Mouse (Mus musculus) bone marrow, adult 2 months (tissue): ENCODE results near the gene Trir. TPM values are rescaled to one million over a fixed set of nuclear protein-coding genes. Genes with fewer than 3 reads are reported as not detected.
A peak's percentile ranks its signal among the peaks of the same experiment; 100 is the strongest.

Experiments used
- H3K27ac ChIP-seq: fragments of 200-500 bp; 2 replicates; pipeline ENCODE4 v1.5.1; 2012; ENCODE audit warnings: low read depth, mild to moderate bottlenecking, control low read depth, inconsistent platforms, low read length; ENCODE audit not compliant: control insufficient read depth, poor library complexity, insufficient read depth
- H3K4me1 ChIP-seq: fragments of 200-500 bp; 2 replicates; pipeline ENCODE4 v1.6.1; 2011; ENCODE audit warnings: low read length; ENCODE audit not compliant: control insufficient read depth, insufficient read depth
- H3K4me3 ChIP-seq: fragments of 200-500 bp; replicated peaks from 2 replicates; pipeline ENCODE3; 2011; ENCODE audit warnings: mild to moderate bottlenecking, low read depth, low read length, control low read depth; ENCODE audit not compliant: control insufficient read depth
- CTCF ChIP-seq: fragments of 200-500 bp; IDR thresholded peaks from 2 replicates; pipeline ENCODE4 v1.5.1; 2011; ENCODE audit warnings: low read length, control low read depth; ENCODE audit not compliant: control insufficient read depth, insufficient read depth
- POLR2A ChIP-seq: fragments of 200-500 bp; IDR thresholded peaks from 2 replicates; pipeline ENCODE4 v1.6.1; 2011; ENCODE audit warnings: low read depth, mild to moderate bottlenecking, control low read depth, low read length, borderline replicate concordance; ENCODE audit not compliant: control insufficient read depth
- WGBS: fragments of 180-500 bp; shearing (Covaris S2); methylation state at CpG from one replicate; pipeline ENCODE4 v1.1.7; 2018; 5-methylcytosine and 5-hydroxymethylcytosine counted together
- polyA plus RNA-seq: library from polyadenylated mRNA; stranded (reverse); fragments of >200 nt; gene quantifications from 2 replicates; pipeline ENCODE4 v1.2.4, GENCODE M21; 2011; ENCODE audit warnings: low replicate concordance; ENCODE audit not compliant: missing spikeins, insufficient read depth, insufficient read length

Gene Trir
- polyA plus RNA-seq, 1 experiment = 300 TPM

GRCm38 (mm10) chr8:84982499-84983011 lies 44.1 kb upstream of the Trir start:
- 11% methylated on average over 3 of the region's 3 CpGs for WGBS
- peak overlapping the region; percentile 73 for H3K27ac ChIP-seq

GRCm38 (mm10) chr8:84984294-84985048 lies 42.2 kb upstream of the Trir start:
- Histone ChIP-seq H3K4me3 (no peak overlapping the region), H3K27ac (peak overlapping the region; percentile 88), H3K4me1 (peaks cover 16% of the 10 kb centered on the region)
- TF ChIP-seq POLR2A (no peak), CTCF (no peak)
- WGBS = 35% methylated on average over 16 of the region's 16 CpGs

More at GRCm38 (mm10) chr8:84982499-84983011, 44.1 kb upstream of the Trir start:
- H3K4me1 ChIP-seq = peaks cover 16% of the 10 kb centered on the region
- H3K4me3 ChIP-seq = no peak overlapping the region
- no peak for TF ChIP-seq POLR2A
- 0 out of 2 replicates have a peak, but pooled peaks have one; percentile 3 for TF ChIP-seq CTCF

- TF ChIP-seq CTCF (no peak), POLR2A (no peak)
- peak overlapping the region; percentile 64 for H3K4me3 ChIP-seq
- 2% methylated on average over 23 of the region's 23 CpGs for WGBS
- H3K4me1 ChIP-seq = peaks cover 16% of the 10 kb centered on the region
- peak overlapping the region; percentile 88 for H3K27ac ChIP-seq
Observed at GRCm38 (mm10) chr8:84985049-84985683, 41.5 kb upstream of the Trir start.

- Histone ChIP-seq H3K4me1 (peaks cover 18% of the 10 kb centered on the region), H3K4me3 (peak overlapping the region; percentile 64), H3K27ac (peak overlapping the region; percentile 88)
- under 1% methylated on average over 53 of the region's 53 CpGs for WGBS
- TF ChIP-seq CTCF (no peak; the same call in 1 of the 2 replicates), POLR2A (peak; percentile 48; the same call in 1 of the 2 replicates)
Observed at GRCm38 (mm10) chr8:84985684-84986378, 40.8 kb upstream of the Trir start.

- TF ChIP-seq CTCF = no peak
- no peak for TF ChIP-seq POLR2A
- peak overlapping the region; percentile 64 for H3K4me3 ChIP-seq
- WGBS = 24% methylated on average over 8 of the region's 8 CpGs
- H3K27ac ChIP-seq = peak overlapping the region; percentile 88
- peaks cover 15% of the 10 kb centered on the region for H3K4me1 ChIP-seq
Observed at GRCm38 (mm10) chr8:84986379-84986945, 40.2 kb upstream of the Trir start.

- Histone ChIP-seq H3K4me1 (peaks cover 11% of the 10 kb centered on the region), H3K27ac (no peak overlapping the region), H3K4me3 (no peak overlapping the region)
- 72% methylated on average over 5 of the region's 5 CpGs for WGBS
- no peak for TF ChIP-seq POLR2A
- TF ChIP-seq CTCF = no peak
Observed at GRCm38 (mm10) chr8:84987388-84987787, 39.2 kb upstream of the Trir start.

- no peak overlapping the region for H3K4me3 ChIP-seq
- peaks cover 6% of the 10 kb centered on the region for H3K4me1 ChIP-seq
- no peak overlapping the region for H3K27ac ChIP-seq
- TF ChIP-seq CTCF = no peak
- TF ChIP-seq POLR2A = no peak
- 86% methylated on average over 2 of the region's 2 CpGs for WGBS
Observed at GRCm38 (mm10) chr8:84987903-84988302, 38.7 kb upstream of the Trir start.
